Mouse (Mus musculus): ENCODE results near the gene Snap23.

Snap23 gene

DNA sequence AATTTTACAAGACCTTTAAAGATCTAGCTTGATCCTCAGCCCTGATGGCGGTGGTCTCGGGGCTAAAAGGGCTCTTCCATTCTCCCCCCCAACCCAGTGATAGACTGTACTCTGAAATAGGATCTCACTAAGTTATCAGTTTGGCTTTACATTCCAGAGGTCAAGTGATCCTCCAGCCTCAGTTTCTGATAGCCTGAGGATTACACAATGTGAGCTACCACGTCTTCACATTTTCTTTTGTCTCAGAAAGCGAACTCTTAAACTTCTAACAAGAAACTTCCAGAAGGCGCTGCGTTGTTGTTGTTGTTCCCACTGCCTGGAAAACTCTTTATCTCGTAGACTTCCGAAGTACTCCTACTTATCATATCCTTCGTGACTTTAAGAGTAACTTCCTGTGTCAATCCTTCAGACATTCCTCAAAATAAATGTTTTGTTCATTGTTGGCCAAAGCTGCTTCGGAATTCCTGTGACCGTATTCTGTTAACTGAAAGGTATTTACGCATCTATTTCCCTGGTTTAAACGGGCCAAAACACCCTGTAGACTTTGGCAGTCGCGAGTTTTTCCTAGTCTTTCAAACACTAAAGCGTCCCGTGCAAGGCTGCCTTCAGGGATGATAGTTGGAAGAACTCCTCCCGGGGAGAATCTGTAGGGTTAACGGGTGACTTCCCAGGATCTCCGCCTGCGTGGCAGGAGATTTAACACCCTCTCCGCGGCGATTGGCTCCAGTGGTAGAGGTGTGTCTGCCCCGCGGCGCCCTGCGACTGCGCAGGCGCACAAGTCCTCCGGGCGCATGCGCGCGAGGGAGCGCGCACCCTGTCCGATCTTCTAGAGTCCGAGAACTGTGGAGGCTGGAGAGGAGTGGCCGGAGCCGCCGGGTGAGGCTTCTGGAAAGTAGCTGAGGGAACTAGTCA, at the start of gene Snap23:
Gene Snap23 (plus strand): TSS at position 786 of the 912 bp plus-strand sequence.
- peak; percentile 100 for DNase-seq

DNA sequence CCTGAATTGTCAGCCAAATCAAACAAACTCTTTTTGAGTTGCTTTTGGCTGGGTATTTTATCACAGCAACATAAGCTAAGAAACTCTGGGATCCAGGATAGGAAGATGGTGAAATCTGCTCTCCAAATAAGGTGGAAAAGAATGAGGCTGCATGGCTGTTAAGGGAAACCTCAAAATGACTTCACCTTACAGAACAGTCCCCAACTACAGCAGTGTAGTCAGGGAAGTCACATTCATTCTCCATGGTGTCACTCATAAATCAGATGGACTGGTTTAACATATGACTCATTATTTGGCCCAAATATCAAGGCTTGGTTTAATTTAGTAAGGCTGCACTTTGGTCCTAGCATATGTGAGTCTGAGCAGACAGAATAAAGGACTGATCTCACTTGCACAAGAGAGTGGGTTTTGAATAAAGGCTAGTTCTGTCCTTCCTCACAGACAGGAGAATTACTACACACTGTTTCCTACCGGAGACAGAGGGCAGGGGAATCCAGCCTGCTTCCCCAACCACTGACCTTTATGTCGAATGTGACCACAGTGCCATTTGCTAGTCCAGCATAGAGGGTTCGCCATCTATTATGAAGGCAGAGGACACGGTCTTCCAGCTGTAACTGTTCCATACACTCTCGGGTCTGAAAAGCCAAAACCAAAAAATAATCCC, 48.8 kb upstream of the Snap23 start:
- DNase-seq, result peak; percentile 73

GRCm38 (mm10) chr2:120526771-120527170, 40.7 kb upstream of the Snap23 start:
- DNase-seq, result peak; percentile 62

DNA sequence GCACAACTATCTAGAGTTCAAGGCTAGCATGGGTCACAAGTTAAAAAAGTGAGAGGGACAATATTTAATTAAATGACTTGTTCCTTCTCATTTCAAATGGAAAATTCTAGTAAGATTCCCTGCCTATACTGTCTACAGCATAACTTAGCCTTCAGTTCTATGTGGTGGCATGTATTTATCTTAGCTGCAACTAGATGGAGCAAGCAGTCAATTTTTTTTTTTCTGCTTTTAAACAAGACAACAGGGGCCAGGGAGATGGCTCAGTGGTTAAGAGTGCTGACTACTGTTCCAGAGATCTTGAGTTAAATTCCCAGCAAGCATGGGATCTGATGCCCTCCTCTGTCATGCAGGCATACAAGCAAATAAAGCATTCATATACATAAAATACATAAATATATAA, 37.9 kb upstream of the Snap23 start:
- DNase-seq, result no peak

DNA sequence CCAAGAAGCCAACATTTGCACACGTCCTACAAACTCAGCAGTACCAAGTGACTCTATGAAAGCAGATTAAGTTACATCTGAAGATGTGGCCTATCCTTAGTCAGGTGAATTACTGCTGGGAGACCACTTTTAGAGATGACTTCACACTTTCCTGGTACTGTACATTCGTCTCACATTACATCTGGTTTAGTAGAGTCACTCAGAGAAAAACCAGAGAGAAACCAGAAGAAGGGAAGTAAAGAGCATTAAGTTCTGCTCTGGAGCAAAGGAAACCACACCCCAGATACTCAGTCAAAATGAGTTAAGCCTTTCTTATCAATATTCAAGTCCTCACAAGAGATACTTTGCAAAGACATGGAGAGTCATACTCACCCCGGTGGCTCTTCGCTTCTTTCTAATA, 36.2 kb upstream of the Snap23 start:
- peak; percentile 58 for DNase-seq

- DNase-seq, result peak; percentile 91
Measured at GRCm38 (mm10) chr2:120539333-120539732, 28.1 kb upstream of the Snap23 start.

GRCm38 (mm10) chr2:120539778-120540208, 27.7 kb upstream of the Snap23 start:
- peak; percentile 99 for DNase-seq

DNA sequence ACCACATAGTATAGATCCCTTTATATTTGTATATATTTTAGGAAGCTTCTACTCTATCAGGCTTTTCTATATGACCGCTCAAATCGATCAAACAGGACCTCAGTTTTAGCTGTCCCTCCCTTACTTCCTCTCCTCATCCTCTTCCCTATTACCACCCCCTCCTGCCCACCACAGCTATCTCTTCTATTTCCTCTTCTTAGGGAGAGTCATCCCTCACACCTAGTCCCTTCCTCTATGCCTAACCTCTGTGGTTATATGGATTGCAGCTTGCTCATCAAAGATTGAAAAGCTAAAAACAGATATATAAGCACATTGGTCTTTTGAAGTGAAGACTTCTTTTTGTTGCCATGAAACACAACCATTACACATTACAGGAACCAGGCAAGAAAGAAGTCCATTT, 22.7 kb upstream of the Snap23 start:
- peak; percentile 29 for DNase-seq

DNA sequence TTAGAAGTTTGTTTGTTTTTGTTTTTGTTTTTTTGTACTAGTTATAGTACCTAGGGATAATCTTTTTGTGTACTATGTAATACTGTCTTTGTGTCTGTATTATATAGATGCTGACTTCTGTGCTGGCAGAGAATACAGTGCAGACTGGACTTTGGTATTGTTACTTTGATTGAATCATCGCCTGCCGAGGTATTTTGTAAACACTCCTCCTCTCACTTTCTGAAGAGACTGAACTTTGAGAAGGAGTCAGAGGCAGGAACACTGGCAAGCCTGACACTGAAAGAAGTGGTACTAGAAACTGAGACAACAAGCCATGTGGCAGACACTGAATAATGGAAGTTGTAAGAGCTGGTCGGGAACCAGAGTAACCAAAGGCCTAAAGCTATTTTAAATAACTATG, 10.6 kb upstream of the Snap23 start:
- DNase-seq, result no peak

DNA sequence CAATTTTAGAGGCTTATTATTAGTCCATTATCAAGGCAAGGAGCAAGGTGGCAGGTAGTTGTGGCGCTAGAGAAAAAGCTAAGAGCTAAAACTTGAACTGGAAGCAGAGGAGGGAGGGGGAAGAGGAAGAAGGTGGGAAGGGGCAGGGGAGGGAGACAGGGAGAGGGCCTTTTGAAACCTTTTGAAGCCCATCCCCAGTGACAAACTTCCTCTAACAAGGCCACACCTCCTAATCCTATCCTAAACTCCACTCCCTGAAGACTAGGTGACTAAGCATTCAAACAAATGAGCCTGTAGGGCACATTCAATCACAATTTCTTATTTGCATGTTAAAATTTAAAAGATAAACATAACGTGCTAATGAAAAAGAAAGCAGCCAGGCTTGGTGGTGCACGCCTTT, 8.7 kb upstream of the Snap23 start:
- DNase-seq, result peak; percentile 84

GRCm38 (mm10) chr2:120561524-120561923, 5.9 kb upstream of the Snap23 start:
- DNase-seq, result no peak

GRCm38 (mm10) chr2:120562859-120563234, 4.6 kb upstream of the Snap23 start:
- no peak for DNase-seq

- DNase-seq, result peak; percentile 99
Measured at GRCm38 (mm10) chr2:120563235-120563990, 4.1 kb upstream of the Snap23 start, which contains the start of gene Zfp106. TSS of gene Zfp106 (minus strand) at chr2:120563843.

- DNase-seq, result peak; percentile 75
Measured at GRCm38 (mm10) chr2:120564548-120565188, 2.8 kb upstream of the Snap23 start.

DNA sequence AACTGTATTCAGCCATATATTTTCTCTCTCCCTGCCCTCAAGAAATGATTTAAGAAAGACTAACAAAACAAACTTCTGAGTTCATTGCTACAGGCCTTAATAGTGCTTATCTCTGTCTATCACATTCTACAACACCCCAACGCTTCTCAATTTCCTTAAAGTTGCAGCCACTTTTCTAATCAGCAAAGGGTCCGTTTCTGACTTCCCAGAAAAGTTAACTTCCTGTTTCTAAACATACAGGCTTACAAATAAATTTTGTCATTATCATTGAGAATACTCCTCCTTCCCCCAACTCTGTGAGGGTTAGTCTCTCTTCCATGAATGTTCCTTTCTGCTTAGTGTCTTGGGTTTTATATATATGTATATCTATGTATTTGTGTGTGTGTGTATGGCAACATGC, 2.1 kb upstream of the Snap23 start:
- DNase-seq, result no peak

GRCm38 (mm10) chr2:120567798-120568320, 388 bp downstream of the Snap23 start:
- DNase-seq, result no peak

GRCm38 (mm10) chr2:120571081-120571480, 3.6 kb downstream of the Snap23 start:
- no peak for DNase-seq

DNA sequence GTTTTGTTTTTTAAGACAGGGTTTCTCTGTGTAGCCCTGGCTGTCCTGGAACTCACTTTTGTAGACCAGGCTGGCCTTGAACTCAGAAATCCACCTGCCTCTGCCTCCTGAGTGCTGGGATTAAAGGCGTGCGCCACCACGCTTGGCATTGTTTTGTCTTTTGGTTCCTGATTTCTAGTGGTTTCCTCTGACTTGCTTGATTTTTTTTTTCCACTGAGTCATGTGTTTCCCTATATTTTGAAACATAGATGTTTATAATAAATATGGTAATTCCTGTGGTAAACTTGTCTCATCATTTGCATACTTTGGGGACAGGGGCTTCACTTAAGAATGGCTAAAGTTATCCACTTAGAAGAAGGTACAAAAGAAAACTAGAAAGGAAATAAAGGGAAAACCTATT, 4.7 kb downstream of the Snap23 start:
- peak; percentile 82 for DNase-seq

GRCm38 (mm10) chr2:120575121-120575520, 7.7 kb downstream of the Snap23 start:
- peak; percentile 49 for DNase-seq

DNA sequence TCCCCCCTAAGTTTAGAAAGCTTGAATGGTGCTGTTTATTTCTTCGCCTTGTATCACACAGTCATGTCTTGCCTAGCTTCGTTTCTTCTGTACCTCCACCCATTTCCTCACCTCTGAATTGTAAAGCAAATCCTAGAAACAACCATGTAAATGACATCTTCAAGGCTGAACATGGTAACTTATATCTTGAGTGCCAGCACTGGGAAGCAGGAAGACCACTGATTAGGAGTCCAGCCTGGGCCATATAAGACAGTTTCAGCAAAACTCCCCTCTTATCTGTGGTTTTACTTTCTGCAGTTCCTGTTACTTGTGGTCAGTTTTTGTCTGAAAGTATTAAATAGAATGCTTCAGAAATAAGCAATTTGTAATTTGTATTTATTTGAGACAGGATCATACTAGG, 8.5 kb downstream of the Snap23 start:
- DNase-seq, result no peak

- DNase-seq, result peak; percentile 64
Measured at GRCm38 (mm10) chr2:120577799-120578198, 10.3 kb downstream of the Snap23 start.

DNA sequence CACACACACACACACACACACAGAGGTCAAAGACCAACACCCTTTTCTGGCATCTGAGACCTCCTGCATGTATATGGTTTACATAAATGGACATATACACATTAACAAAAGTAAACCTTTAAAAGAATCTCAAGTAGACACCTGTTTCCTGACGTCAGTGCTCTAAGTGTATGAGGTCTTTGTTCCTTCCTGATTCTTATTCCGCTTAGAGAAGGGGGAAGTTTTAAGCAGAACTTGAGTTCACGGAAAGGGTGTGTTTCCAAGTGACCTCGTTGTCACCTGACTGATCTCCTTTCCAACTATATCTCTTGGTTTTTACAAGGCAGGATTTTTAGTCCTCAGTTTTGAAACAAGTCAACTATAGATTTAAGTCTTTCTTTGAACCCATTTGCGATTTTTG, 10.8 kb downstream of the Snap23 start:
- peak; percentile 86 for DNase-seq

DNA sequence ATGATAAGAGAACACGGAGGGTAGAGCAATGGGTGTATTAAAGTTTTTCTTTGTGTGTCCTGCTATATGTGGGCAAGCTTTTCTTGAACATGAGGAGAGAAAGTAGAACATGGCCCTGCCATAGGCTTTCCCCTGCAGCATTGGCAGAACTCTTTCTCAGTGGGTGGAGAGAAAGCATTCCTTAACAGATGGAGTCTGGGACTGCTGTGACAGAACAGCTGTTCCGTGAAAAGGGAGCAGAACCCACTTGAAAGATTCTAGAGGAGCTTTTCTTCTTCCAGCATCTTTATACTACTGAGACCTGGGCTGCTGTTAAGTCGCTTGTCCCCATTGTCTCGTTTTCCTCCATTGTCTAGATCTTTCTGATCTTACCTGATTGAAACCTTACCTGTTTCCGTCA, 22.3 kb downstream of the Snap23 start:
- no peak for DNase-seq
